Mouse (Mus musculus) liver, adult 2 months (tissue): ENCODE data around the gene Dlg5.

Experiments used
- CTCF ChIP-seq: fragments of 200-500 bp; IDR thresholded peaks from 2 replicates; pipeline ENCODE4 v1.5.1; 2011; ENCODE audit warnings: low read depth, low read length, control low read depth
- POLR2A ChIP-seq: fragments of 200-500 bp; IDR thresholded peaks from 2 replicates; pipeline ENCODE4 v1.6.1; 2011; ENCODE audit warnings: low read length, control low read depth; ENCODE audit not compliant: insufficient read depth; ENCODE audit errors: extremely low read depth

- no peak for TF ChIP-seq POLR2A
- TF ChIP-seq CTCF = no peak
Observed at GRCm38 (mm10) chr14:24196947-24197346, 48.8 kb downstream of the Dlg5 start.
